Mouse (Mus musculus): ENCODE results near the gene Pou3f1.
"Not testable (repeated sequence)": the region's sequence is repeated elsewhere in the genome, so short reads cannot be mapped to it uniquely, and the experiment has no call there.

Gene Pou3f1

DNA sequence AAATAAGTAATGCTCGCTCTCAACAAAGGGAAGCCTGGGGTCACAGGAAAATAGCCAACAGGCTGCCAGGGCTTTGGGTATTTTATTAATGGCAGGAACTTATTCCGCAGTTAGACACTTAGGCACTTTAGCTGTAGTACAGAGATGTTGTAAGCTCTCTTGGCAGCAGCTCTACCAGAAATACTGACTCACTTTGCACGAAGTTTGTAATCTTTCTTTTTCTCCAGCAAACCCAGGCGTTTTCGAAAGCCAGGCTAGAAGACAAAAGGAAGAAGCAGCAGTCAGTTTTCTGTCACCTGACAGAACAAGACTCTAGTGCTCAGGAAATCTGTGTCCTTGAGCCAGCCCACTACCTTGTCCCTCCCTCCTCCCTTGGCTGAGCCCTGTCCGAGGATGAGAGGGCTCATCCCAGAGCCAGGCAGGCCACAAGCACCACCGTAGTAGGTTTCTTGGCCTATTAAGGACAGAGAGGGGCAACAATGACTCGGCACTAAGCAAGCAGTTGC, 29.3 kb downstream of the Pou3f1 start:
- no peak for DNase-seq (ENCODE audit: low spot score)

DNA sequence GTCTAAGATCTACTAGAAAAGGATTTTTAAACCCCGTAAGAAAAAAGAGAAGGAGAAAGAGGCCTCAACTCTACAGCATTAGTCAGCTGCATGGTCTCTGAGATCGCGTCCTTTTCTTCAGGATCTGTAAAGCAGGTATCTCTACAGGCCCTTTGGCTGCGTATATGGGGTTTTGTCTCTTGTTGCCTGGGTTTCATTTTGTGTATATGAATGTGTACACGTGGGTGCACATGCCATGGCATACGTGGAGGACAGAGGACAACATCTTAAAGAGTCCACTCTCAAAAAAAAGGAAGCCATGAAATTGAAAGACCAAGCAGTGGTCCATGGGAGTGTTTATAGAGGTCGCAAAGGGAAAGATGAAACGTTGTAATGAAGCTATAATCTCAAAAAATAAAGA, 34.8 kb downstream of the Pou3f1 start:
- no peak for DNase-seq (ENCODE audit: low spot score)

DNA sequence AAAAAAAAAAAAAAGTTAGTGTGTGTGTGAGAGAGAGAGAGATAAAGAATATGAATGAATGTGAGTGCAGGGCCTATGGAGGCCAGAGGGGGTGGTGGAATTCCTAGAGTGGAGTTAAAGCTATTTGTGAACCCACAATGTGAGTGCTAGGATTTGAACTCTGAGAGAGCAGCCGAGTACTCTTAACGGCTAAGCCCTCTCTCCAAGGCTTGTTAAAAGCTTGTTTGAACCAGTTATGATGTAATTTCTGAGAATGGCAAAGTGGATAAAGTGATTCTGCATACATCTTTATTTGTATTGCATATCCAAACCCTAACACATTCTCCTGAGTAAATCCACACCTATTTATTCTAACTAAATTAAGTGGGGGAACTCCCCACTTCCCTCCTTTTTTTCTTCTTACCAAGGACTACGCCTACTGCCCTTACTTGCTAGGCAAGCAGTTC, 35.8 kb downstream of the Pou3f1 start:
- no peak for DNase-seq (ENCODE audit: low spot score)

DNA sequence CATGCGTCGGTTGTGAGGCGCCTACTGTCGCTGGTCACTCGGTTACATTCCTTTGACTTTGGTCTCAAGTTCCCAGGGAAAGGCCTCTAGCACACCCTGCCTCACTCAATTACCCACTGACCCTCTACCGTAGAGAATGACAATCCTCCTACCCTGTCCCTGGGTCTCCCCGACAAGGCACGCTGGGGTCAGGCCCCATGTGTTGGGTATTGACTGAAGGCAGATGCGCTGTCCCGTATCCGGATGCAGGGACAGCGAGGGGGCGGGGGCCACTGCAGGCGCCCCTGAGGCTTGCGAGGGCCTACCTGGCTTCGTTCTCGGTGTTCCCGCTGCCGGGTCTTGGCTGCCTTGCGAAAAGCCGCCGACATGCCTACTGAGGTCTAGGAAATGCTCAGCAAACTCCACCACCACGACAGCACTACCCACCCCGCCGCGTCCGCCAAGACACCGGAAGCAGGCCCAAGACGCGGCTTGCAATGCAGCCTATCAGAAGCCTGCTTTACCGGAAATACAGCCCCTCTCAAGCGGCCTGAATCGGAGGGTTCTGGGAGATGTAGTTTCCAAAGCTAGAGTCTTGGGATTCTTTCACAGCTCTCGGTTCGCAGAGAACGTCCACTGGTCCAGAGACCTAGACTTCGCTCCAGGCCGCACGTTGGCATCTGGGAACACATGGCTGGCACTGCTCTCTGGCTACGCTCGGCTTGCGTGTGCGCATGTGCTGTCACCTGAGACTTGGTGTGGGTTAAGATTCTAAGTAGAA, 36.7 kb downstream of the Pou3f1 start, which contains the start of gene Utp11:
TSS of gene Utp11 (minus strand) at position 466 of the 760 bp plus-strand sequence.
- no peak for DNase-seq (ENCODE audit: low spot score)

DNA sequence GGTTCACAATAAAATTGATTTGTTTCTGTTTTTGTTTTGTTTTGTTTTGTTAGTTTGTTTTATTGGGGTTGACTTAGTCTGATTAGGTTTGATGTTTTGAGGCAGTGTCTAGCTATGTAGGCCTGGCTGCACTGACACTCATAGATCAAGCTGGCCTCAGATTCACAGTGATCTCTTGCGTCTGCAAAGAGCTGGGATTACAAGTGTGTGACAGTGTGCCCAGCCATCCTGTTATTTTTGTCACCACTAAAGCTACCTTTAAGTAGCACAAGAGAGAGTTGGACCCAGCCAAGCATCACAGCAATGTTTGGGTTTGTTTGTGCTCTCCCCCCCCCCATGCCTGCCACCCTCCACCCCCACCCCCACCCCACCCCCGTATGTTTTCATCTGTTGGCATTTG, 38.0 kb downstream of the Pou3f1 start:
- DNase-seq (ENCODE audit: low spot score): no peak

DNA sequence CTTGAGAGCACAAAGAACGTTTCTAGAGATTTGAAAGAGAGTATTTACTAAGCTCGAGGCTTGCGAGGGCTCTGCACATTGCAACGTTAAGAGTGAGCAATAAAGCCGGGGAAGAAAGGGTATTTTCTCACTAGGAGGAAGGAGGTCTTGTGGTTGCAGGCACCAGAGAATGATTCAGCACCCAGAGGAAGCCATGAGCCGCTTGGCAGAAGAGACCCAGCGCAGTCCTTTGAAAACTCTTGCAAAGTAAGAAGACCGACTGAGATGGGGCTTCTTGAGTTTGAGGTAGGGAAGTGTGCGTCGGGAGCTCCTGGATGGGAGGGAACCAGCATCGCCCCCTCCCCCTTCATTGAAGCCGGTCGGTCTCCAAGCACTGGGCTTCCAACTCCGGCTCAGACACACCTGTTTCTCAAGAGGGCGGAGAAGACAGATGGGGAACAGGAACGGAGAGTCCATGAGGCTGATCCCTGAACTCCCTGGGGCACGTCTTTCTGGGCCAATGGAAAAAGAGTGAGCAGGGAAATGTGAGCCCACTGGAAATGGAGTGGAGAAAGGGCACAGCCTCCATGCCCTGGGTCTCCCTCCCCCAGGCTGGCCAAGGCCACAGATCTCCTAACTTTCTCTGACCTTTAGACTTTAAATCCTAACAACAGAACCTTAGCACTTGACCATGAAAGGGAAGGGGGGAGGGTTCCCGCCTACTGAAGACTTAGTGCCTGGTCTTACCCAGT, 39.3 kb downstream of the Pou3f1 start:
- DNase-seq (ENCODE audit: low spot score): no peak

DNA sequence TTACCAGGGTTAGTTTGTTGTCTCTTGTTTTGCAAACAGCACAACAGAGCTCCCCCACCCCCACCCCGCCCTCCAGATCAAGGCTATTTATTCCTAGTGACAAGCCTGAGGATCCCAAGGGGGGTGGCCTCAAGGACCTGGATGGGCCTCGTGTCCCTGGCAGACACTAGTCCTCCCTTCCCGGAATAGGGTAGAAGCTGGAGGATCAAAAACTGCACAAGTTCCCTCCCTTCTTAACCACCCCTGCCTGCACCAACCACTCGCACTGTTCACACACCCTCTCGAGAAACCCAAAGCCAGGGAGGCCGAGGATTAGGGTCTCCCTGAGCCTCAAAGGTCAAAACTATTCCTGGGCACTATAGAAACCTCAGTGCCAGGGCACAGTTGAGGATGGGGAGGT, 43.2 kb downstream of the Pou3f1 start:
- DNase-seq (ENCODE audit: low spot score): no peak

DNA sequence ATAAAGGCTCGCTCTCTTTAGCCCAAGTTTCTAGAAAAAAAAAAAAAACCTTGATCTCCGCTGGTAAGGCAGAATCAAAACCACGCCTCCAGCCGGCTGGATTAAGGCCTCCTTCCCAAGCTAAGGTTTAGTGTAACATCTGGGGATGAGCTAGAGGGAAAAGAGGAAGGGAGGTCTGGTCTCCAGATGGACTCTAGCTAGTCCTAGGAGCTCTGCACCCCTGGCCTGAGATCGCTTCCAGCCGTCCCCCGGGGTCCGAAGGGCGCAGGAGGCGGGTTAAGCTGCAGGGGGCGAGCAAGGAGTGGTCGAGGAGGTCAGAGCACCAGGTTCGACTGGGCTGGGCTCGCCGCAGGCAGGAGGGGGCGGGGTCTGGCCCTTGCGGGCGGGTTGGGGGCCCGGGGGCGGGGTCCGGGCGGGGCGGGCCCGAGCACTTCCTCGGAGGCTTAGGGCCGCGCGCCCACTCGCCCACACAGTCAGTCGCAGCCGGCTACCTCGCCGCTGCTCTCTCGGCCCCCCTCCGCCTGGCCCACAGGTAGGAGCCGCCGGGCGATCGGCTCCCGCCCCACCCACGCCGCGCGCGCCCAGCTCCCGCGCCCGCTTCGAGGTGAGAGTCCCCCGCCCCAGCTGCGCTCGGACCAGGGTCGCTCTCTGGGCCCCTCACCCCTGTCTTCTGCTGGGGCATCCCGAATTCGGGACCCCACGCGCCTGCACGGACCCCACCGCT, 43.8 kb downstream of the Pou3f1 start, which contains the start of gene Fhl3:
TSS of gene Fhl3 (plus strand) at position 454 of the 724 bp plus-strand sequence.
- DNase-seq (ENCODE audit: low spot score): peak; percentile 53

DNA sequence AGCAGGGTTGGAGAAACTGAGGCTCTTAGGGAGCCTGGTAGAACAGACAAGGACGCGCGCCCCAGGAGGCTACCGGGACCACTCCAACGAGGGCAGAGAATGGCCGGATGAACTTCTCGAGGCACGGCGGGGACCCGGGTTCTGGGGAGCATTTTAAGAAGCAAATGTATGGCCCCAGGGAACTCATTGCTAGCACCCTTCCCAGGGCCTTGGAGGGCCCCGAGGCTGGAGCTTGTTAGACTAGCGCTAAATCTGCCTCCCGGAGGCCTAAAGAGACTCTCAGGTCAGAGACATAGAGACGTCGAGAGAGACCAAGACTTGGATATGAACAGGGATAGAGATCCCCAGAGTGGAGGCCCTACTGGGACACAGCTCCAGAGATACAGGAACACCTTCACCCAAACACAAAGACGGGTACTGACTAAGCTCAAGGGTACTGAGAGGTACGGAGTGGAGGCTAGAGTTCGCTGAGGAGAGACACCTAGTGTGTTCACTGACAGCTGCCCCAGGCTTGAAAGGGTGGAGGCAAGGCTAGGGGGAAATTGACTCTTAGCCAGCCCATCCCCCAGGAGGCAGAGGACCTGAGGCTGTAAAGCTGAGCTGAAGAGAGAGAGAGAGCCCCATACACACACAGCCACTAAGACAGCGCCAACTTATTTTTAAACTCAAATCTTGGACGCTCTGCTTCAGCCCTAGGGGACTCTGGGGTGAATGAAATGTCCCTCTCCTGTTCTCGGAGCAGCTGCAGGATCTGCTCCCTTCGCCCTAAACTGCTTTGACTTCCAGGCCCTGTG, 44.6 kb downstream of the Pou3f1 start:
- peak; percentile 15 for DNase-seq (ENCODE audit: low spot score)

DNA sequence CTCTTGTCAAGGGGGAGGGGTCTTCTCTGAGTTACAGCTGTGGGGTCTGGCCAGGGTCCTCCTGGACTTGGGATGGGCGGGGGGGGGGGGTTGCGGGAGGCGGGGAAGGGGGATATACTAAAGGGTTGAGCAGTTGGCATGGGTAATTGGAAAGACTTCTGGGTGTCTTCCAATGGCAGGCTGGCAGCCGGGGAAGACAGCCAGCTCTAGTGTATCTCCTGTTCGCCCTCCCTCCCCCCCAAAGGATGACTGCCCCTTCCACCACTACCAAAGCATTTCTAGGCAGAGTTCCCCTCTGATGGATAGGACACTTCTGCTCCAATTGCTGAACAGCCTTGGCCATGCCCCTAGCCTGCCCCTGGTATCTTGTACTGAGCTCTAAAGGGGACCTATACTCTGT, 45.3 kb downstream of the Pou3f1 start:
- no peak for DNase-seq (ENCODE audit: low spot score)

DNA sequence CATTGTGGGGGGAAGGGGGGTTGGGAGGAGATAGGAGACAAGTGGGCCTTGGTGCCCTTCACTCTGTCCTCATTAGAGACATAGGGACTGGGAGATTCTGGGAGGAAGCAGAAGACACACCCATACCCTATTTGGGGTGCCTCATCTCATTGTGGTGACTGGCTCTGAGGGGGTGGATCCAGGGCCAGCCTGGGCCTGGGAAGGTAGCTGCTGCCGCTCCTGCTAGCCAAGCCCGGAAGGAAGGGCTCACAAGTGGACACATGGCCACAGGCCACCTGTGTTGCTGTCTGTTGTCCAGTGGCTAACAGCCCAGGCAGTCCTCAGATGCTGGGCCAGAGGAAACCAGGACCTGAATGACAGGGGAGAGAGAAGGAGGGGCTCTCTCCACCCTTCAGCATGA, 46.8 kb downstream of the Pou3f1 start:
- DNase-seq (ENCODE audit: low spot score): no peak

DNA sequence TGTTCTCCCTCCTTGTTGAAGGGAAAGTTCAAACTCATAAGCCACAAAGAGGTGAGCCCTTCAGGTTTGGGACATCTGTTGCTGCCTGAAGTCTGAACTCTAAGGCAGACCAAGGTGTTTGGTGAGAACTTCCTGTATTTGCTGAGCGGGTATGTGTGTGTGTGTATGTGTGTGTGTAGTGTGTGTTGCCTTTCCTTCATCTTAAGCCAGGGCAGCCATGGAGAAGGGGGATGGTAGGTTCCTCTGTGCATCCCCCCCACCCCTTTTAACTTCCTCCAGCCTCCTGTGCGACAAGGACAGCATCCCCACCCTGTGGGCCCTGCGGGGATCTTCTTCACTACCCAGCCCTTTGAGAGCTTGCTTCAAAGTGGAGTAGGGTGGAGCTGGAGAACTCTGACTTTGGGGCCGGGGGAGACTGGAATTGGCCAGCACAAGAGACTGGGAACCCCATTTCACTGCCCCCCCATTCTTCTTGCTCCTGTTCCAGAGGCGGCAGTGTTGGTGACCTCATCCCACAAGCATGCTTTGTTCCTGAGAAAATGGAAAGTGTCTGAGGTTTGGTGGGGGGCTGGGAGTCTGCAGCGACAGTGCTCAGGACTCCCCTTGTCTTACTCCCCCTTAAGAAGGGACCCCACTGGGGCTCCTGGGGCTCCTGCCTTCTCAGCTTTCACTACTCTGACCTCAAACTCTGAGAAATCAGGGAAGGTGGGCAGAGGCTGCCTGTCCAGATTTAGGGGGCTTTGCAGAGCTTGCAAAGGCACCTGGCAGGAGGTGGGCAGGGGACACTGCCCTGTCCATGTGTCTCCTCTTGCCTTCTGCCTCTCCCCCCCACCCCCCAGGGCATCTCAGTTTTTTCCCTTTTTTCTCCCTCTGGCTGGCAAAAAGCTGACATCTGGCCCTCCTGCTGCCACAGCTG, 47.5 kb downstream of the Pou3f1 start:
- DNase-seq (ENCODE audit: low spot score): peak; percentile 6

DNA sequence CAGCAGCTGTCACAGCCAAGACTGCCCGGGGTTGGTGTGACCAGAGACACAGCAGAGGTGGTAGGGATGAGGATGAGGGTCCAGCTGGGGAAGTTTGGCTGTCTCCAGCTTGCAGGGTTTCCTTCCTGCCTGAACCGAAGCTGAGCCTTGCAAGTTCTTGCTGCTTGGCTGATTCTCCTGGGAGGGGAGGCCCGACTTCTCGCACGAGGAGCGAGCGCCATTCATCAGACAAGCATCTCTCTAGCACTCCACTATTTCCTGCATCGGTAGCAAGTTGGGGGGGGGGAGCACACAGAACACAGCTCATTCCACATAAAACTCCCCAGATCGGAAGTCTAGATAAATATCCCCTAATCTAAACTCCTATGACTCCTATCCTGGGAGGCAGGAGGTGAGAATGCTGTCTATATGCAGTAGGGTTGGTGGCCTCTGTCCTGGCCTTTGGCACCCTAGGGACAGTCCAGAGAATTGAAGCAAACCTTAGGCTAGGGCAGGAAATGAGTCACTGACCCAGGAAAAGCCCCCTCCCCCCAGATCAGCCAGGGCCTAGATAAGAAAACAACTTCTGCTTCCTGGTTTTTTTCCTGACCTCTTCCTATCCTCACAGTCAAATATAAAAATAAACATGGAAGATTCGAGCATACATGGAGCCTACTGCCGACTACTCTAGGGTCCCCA, 48.3 kb downstream of the Pou3f1 start:
- no peak for DNase-seq (ENCODE audit: low spot score)

DNA sequence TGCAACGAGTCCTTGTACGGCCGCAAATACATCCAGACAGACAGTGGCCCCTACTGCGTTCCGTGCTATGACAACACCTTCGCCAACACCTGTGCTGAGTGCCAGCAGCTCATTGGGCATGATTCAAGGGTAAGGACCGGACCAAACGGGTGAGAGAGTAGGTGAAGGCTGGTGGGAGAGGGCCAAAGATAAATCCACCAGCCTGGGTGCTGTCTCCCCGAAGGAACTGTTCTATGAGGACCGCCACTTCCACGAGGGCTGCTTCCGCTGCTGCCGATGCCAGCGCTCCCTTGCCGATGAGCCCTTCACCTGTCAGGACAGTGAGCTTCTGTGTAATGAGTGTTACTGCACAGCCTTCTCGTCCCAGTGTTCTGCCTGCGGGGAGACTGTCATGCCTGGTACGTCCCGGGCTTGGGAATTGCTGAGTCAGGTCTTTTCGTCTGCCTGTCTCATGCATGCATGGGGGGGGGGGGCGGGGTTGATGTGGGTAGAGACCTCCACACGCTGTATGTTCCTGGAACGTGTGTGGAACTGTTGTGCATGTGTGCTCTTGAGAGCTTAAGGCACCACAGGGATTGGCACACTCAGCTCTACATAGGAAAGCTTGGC, 49.2 kb downstream of the Pou3f1 start:
- DNase-seq (ENCODE audit: low spot score): no peak

DNA sequence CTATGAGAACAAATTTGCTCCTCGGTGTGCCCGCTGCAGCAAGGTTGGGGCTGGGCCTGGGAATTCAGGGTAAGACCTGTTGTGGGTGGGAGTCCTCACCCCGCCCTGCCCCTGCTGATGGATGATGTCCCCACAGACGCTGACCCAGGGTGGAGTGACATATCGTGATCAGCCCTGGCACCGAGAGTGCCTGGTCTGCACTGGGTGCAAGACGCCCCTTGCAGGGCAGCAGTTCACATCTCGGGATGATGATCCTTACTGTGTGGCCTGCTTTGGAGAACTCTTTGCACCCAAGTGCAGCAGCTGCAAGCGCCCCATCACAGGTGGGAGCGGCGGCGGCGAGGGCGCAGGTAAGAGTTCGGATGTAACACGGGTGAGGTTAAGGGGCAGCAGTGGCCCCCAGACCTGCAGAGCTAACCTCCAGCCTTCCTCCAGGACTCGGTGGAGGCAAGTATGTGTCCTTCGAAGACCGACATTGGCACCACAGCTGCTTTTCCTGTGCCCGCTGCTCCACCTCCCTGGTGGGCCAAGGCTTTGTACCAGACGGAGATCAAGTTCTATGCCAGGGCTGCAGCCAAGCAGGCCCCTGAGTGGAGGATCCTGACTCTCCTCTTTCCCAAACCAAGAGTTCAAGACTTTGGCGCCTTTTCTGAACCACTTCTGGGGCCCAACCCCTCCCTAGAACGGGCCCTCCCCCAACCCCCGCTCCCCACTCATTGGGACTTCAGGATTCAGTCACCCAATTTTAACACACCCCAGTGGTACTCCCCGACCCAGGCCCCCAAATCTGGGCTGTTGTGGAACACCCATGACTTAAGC, 51.0 kb downstream of the Pou3f1 start:
- DNase-seq (ENCODE audit: low spot score): not testable (repeated sequence)

DNA sequence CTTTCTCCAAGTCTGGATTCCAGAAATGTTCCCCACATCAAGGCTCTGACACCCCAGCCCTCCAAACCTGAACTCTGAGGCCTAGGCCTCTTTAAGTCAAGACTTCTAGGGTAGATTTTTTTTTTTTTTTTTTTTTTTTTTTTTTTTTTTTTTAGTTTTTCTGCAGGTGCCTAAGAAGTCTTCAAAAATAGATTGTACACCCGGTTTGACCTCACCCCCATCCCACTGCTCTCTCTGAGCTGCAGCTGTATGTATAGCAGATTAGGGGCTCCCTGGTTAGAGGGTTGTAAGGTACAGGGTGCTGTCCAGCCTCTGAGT, 51.6 kb downstream of the Pou3f1 start:
- DNase-seq (ENCODE audit: low spot score): not testable (repeated sequence)

DNA sequence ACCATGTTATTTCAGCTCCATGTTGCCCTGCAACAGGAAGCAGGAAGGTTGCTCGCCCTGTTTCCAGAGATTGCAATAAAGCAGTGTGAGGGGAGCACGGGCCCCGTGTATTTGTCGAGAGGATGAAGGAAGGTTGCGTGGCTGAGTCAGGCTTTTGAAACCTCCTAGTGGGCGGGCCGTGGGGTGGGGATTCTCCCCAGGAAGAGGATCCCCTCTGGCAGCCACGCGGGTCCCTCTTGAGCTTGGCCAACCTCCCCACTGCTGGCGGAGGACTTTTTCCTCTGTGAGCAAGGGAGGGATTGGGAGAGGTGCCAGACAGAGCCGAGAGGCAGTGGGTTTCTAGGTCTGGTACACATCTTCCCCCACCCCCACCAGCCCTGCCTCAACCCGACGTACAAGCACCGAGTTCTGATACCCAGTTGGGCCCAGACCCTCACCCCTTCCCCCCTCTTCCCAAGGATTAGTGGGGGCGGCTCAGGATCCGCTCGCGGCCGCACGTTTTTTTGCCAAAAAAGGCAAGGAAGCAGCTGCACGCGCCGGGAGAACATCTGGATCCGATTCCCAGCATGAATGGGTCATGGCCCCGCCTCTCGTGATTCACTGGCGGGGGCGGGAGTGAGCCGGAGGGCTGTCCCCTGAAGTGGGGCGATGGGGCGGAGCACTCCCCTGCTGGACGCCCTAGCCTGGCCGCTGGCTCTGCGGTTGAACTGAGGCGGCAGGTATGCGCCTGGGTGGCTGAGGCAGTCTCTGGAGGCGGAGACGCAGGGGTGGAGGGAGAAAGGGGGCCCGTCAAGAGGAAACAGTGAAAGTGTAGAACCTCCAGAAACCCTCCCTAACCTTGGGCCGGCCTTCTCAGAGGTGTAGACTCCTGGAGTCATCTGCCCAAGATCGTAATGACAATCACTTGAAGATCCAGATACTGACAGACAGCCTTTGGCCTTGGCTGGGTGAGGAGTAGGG, 52.2 kb downstream of the Pou3f1 start:
- peak; percentile 82 for DNase-seq (ENCODE audit: low spot score)
